ENCODE assay signal across 9 mouse cellular contexts in genomic region chr16:26234113-26234512, GRCm38 (mm10).
DNase-seq lines count a peak whose midpoint lies in the region; ATAC-seq lines count a peak whose summit lies in the region.
"Had no signal": no experiment of that assay in that cellular context is flagged by ENCODE, and none has a peak within 500 bp of the region (broad histone marks: within the 10 kb centered on the region; RNA-seq: fewer than 3 reads in every experiment).

No protein-coding gene starts in this region.

- no peaks in the 10 kb centered on the region for H3K27me3 ChIP-seq in embryonic facial prominence, embryonic 12.5 days
- H3K27me3 ChIP-seq in heart, embryonic 16.5 days (ENCODE audit: control insufficient read depth, insufficient read depth, low read length): no peaks in the 10 kb centered on the region
- no peaks in the 10 kb centered on the region for H3K27me3 ChIP-seq in liver, embryonic 13.5 days
- H3K27me3 ChIP-seq in neural tube, embryonic 15.5 days (replicated peaks): no peaks in the 10 kb centered on the region
- H3K27me3 ChIP-seq: embryonic facial prominence, embryonic 15.5 days had no signal

- DNase-seq in A20 (ENCODE audit: low read depth, low spot score): peak; percentile 31
- peak; percentile 64 for DNase-seq in adrenal gland, postnatal 25 days
- peak; percentile 85 to 95 for DNase-seq in kidney, postnatal 25 days
- peak; percentile 9 for DNase-seq in liver, embryonic 13.5 days
- peak; percentile 56 for DNase-seq in thymus, postnatal 0 days (ENCODE audit: low spot score)

- 6% methylated on average over 3 of the region's 3 CpGs for WGBS in embryonic facial prominence, embryonic 12.5 days
- WGBS in heart, embryonic 16.5 days: 7% methylated on average over 3 of the region's 3 CpGs
- WGBS in liver, embryonic 13.5 days (ENCODE audit: insufficient replicate concordance): 9% methylated on average over 3 of the region's 3 CpGs
- 9% methylated on average over 3 of the region's 3 CpGs for WGBS in neural tube, embryonic 15.5 days

- H3K4me1 ChIP-seq in embryonic facial prominence, embryonic 12.5 days: no peaks in the 10 kb centered on the region
- no peaks in the 10 kb centered on the region for H3K4me1 ChIP-seq in heart, embryonic 16.5 days (ENCODE audit: control insufficient read depth, insufficient read depth, low read length)
- H3K4me1 ChIP-seq in liver, embryonic 13.5 days (replicated peaks): no peaks in the 10 kb centered on the region
- H3K4me1 ChIP-seq in neural tube, embryonic 15.5 days: no peaks in the 10 kb centered on the region
- H3K4me1 ChIP-seq: embryonic facial prominence, embryonic 15.5 days had no signal

- no peak overlapping the region for H3K9ac ChIP-seq in embryonic facial prominence, embryonic 12.5 days
- H3K9ac ChIP-seq in heart, embryonic 16.5 days (ENCODE audit: low read length): no peak overlapping the region
- no peak overlapping the region for H3K9ac ChIP-seq in liver, embryonic 13.5 days
- no peak overlapping the region for H3K9ac ChIP-seq in neural tube, embryonic 15.5 days (replicated peaks)
- H3K9ac ChIP-seq: embryonic facial prominence, embryonic 15.5 days had no signal

- H3K9me3 ChIP-seq in embryonic facial prominence, embryonic 12.5 days: no peaks in the 10 kb centered on the region
- no peaks in the 10 kb centered on the region for H3K9me3 ChIP-seq in heart, embryonic 16.5 days (replicated peaks; ENCODE audit: control insufficient read depth, low read length)
- H3K9me3 ChIP-seq in liver, embryonic 13.5 days (replicated peaks): no peaks in the 10 kb centered on the region
- H3K9me3 ChIP-seq in neural tube, embryonic 15.5 days (replicated peaks): no peaks in the 10 kb centered on the region
- H3K9me3 ChIP-seq: embryonic facial prominence, embryonic 15.5 days had no signal

- H3K4me2 ChIP-seq in embryonic facial prominence, embryonic 12.5 days (replicated peaks): no peak overlapping the region
- no peak overlapping the region for H3K4me2 ChIP-seq in heart, embryonic 16.5 days (ENCODE audit: low read depth, low read length)
- no peak overlapping the region for H3K4me2 ChIP-seq in liver, embryonic 13.5 days
- no peak overlapping the region for H3K4me2 ChIP-seq in neural tube, embryonic 15.5 days
- H3K4me2 ChIP-seq: embryonic facial prominence, embryonic 15.5 days had no signal

- H3K36me3 ChIP-seq in embryonic facial prominence, embryonic 12.5 days: no peaks in the 10 kb centered on the region
- H3K36me3 ChIP-seq in heart, embryonic 16.5 days (ENCODE audit: control insufficient read depth, insufficient read depth): no peaks in the 10 kb centered on the region
- no peaks in the 10 kb centered on the region for H3K36me3 ChIP-seq in liver, embryonic 13.5 days
- H3K36me3 ChIP-seq in neural tube, embryonic 15.5 days: no peaks in the 10 kb centered on the region
- H3K36me3 ChIP-seq: embryonic facial prominence, embryonic 15.5 days had no signal

- ATAC-seq in embryonic facial prominence, embryonic 12.5 days (ENCODE audit: insufficient number of reproducible peaks, insufficient read depth, low FRiP score, low TSS enrichment): peak; percentile 74; the same call in 1 of the 2 replicates
- peak; percentile 78 for ATAC-seq in heart, embryonic 16.5 days (replicated peaks; ENCODE audit: extremely low read depth, insufficient read depth, low FRiP score)
- ATAC-seq in liver, embryonic 13.5 days (ENCODE audit: low read depth): no peak
- ATAC-seq in neural tube, embryonic 15.5 days (ENCODE audit: low FRiP score): peak; percentile 90

- no peak overlapping the region for H3K4me3 ChIP-seq in embryonic facial prominence, embryonic 12.5 days
- no peak overlapping the region for H3K4me3 ChIP-seq in heart, embryonic 16.5 days (ENCODE audit: low read length)
- H3K4me3 ChIP-seq in liver, embryonic 13.5 days (replicated peaks): no peak overlapping the region
- H3K4me3 ChIP-seq in neural tube, embryonic 15.5 days (replicated peaks): no peak overlapping the region
- H3K4me3 ChIP-seq: embryonic facial prominence, embryonic 15.5 days had no signal

- H3K27ac ChIP-seq in embryonic facial prominence, embryonic 12.5 days: no peak overlapping the region
- no peak overlapping the region for H3K27ac ChIP-seq in heart, embryonic 16.5 days (ENCODE audit: low read length)
- H3K27ac ChIP-seq in liver, embryonic 13.5 days: no peak overlapping the region
- no peak overlapping the region for H3K27ac ChIP-seq in neural tube, embryonic 15.5 days (replicated peaks)
- H3K27ac ChIP-seq: embryonic facial prominence, embryonic 15.5 days had no signal

Comparison
In these comparisons a context has a peak if more than half of its experiments do, and no peak if none do; other contexts are left out.
1. DNase-seq: peak in every context shown above with its lines; median percentile 90 in kidney, postnatal 25 days; 64 in adrenal gland, postnatal 25 days; 56 in thymus, postnatal 0 days; 31 in A20; 9 in liver, embryonic 13.5 days.